Mouse (Mus musculus): ENCODE data around the gene Sfi1.
"Not testable (repeated sequence)": the region's sequence is repeated elsewhere in the genome, so short reads cannot be mapped to it uniquely, and the experiment has no call there.

The Sfi1 gene

GRCm38 (mm10) chr11:3173425-3174318, 19.6 kb downstream of the Sfi1 start:
- DNase-seq (ENCODE audit: low read depth, low spot score), result not testable (repeated sequence)

- not testable (repeated sequence) for DNase-seq (ENCODE audit: low read depth, low spot score)
Measured at GRCm38 (mm10) chr11:3172526-3172925, 20.7 kb downstream of the Sfi1 start.

DNA sequence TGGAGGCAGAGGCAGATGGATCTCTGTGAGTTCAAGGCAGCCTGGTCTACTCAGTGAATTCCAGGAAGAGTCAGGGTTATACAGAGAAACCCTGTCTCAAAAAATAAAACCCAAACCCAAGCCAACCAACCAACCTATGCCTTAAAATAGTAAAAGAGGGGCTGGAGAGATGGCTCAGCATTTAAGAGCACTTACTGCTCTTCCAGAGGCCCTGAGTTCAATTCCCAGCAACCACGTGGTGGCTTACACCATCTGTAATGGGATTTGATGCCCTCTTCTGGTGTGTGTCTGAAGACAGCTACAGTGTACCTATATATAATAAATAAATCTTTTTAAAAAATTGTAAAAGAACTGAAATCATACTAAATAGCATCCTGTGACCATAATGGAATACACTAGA, 21.3 kb downstream of the Sfi1 start:
- DNase-seq (ENCODE audit: low read depth, low spot score), result not testable (repeated sequence)

DNA sequence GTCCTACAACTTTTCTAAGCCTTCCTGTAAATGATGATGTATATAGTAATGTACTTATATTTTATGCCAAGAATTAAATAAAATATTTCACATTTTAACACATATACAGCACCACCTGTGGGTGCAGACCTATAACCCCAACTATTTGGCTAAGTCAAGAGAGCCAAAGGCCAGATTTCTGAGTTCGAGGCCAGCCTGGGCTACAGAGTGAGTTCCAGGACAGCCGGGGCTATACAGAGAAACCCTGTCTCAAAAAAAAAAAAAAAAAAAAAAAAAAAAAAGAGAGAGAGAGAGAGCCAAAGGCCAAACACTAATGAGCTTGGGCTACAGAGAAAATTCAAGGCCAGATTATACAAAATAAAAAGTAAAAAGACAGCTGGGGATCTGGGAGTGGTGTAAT, 24.2 kb downstream of the Sfi1 start:
- DNase-seq (ENCODE audit: low read depth, low spot score), result not testable (repeated sequence)

- not testable (repeated sequence) for DNase-seq (ENCODE audit: low read depth, low spot score)
Measured at GRCm38 (mm10) chr11:3167571-3168001, 25.7 kb downstream of the Sfi1 start.

DNA sequence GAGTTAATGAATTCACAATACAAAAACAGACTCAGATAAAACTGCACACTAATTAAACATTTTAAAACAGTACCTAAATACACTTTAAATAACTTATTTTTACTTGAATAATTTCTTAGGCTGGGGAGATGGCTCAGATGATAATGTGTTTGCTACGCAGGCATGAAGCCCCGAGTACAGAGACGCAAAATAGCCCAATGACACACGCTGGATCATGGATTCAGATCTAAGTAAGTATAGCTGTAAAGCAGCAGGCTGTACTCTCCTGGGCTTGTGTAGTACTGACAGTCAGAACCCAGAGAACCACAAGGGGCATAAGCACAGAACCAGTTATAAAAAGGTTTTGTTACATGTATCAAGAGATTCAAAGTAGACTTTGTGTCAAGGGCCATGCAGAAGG, 26.1 kb downstream of the Sfi1 start:
- DNase-seq (ENCODE audit: low read depth, low spot score), result not testable (repeated sequence)

DNA sequence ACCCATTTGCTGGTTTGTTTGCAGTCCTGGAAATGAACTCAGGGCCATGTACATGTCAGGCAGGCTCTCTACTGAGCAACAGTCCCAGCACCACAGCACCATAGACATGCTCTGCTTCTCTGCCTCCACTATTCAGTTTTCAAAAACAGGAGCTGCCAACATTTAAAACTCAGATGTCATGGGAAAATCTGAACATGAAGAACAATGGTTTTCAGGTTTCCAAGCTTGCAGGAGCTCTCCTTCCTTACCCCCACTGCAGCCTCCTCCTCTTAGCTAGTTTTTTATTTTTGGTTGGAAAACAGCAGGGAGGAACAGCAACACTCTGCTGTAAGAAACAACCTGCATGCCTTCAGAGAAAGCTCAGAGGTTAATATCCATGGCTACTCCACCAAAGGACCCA, 26.9 kb downstream of the Sfi1 start:
- not testable (repeated sequence) for DNase-seq (ENCODE audit: low read depth, low spot score)

GRCm38 (mm10) chr11:3165210-3165782, 28.0 kb downstream of the Sfi1 start:
- DNase-seq (ENCODE audit: low read depth, low spot score), result not testable (repeated sequence)

DNA sequence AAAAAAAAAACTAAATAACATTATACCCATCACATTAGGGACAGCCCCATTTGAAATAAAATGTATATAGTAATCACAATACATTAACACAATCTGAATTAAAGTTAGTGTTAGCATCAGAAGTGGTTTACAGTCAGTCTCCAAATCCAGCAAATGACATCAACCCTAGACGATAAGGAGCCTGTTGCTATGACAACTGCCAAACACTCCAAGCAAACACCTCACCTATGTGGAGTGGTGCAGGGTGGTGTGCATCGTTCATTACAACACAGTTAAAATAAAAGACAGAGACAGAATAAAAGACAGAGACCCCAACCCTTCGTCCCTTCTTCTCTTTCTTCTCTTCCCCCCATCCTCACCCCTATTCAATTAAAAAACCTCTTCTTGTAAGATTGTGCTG, 29.6 kb downstream of the Sfi1 start:
- DNase-seq (ENCODE audit: low read depth, low spot score), result peak; percentile 20

GRCm38 (mm10) chr11:3163122-3163521, 30.1 kb downstream of the Sfi1 start:
- DNase-seq (ENCODE audit: low read depth, low spot score), result not testable (repeated sequence)

DNA sequence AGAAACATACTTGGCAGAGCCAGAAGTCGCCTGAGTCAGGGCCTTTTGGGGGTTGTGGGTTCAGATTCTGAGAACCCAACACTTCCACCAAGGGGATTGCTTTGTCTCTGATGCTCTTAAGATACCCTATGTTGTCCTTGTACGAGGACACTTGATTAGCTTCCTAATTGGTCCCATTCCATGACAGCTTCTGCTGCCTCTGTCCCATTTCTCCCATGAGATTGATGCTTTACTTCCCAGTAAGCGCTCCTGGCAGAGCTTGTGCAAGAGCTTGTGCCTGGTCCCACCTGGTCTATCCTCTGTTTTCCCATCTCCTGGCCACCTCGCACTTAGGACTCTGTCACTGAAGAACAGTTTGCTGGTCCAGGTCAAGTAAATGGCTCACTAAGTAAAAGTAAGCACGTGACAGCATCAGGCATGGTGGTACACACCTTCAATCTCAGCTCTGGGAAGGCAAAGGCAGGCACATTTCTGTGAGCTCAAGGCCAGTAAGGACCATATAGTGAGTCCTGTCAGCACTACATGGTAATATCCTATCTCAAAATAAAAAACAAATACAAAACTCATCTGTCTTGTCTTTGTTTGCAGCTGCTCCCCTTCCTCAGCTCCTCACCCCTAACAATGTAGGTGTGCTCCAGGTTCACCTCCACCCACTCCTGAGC, 30.9 kb downstream of the Sfi1 start:
- not testable (repeated sequence) for DNase-seq (ENCODE audit: low read depth, low spot score)

DNA sequence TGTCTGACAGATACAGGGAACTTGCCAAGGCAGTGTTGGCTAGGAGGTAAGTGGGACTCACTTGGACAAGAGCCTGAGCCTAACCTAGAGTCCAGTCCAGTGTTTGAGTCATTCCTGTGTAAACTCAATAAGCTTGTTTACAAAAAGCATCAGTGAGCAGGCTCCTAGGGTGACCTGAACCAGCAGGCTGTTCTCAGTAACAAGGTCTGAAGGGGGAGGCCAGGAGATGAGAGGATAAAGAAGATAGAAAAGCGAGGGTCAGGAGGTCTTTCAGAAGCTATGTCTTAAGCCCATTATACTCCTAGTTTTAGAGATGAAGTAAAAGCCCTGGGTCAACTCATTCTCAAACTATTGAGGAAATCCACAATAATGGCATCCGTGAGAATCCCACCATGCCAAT, 31.9 kb downstream of the Sfi1 start:
- not testable (repeated sequence) for DNase-seq (ENCODE audit: low read depth, low spot score)

DNA sequence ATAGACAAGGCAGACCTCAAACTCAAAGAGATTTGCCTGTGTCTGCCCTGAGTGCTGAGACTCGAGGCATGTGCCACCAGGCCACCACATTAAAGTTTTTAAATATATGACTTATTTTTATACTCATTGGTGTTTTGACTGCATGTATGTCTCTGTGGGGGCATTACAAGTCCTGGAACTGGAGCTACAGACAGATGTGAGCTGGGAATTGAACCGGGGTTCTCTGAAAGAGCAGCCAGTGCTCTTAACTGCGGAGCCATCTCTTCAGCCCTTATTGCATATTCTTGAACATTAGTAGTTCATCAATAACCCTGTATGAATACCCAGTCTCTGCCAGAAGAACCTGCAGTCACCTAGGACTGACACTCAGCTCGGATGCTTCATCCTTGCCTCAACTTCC, 34.5 kb downstream of the Sfi1 start:
- not testable (repeated sequence) for DNase-seq (ENCODE audit: low read depth, low spot score)

- DNase-seq (ENCODE audit: low read depth, low spot score), result peak; percentile 30
Measured at GRCm38 (mm10) chr11:3157996-3158395, 35.3 kb downstream of the Sfi1 start.

- DNase-seq (ENCODE audit: low read depth, low spot score), result not testable (repeated sequence)
Measured at GRCm38 (mm10) chr11:3156991-3157390, 36.3 kb downstream of the Sfi1 start.

DNA sequence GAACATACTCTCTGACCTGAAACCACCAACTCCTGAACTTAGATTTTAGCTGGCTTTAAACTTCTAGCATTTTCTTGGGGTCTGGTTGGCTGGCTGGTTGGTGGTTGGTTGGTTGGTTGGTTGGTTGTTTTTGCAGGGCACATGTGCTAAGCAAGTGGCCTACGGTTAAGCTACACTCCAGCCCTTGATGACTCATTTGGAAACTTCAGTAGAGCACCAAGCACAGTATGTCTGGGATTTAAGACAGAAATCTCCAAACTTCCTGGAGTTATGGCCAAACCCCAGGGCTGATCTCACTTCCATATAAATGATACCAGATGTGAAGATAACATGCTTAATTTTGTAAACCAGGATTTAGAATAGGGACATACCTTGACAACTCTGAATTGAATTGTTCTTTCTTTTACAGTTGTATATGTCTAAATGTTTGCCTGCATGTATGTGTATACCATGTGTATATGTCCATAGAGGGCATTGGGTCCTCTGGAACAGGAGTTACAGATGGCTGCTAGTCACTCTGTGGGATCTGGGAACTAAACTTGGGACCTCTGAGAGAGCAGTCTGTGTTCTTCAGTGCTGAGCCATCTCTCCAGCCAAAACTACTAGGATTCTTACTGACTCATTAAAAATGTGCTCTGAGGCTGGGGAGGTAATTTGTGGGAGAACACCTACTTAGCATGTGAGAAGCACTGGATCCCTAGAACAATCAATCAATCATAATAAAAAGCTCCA, 39.4 kb downstream of the Sfi1 start:
- DNase-seq (ENCODE audit: low read depth, low spot score), result not testable (repeated sequence)

DNA sequence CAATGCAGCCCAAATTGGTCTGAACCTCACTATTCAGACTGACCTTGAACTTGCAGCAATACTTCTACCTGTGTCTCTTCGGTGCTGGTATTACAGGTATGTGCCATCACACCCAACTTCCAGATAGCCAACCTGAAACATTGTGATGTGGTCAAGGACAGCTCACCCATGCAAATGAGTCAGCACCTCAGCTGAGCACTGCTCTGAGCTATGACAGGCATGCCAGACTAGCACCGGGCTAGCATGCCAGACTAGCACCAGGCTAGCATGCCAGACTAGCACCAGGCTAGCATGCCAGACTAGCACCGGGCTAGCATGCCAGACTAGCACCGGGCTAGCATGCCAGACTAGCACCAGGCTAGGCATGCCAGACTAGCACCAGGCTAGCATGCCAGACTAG, 41.9 kb downstream of the Sfi1 start:
- DNase-seq (ENCODE audit: low read depth, low spot score), result not testable (repeated sequence)

DNA sequence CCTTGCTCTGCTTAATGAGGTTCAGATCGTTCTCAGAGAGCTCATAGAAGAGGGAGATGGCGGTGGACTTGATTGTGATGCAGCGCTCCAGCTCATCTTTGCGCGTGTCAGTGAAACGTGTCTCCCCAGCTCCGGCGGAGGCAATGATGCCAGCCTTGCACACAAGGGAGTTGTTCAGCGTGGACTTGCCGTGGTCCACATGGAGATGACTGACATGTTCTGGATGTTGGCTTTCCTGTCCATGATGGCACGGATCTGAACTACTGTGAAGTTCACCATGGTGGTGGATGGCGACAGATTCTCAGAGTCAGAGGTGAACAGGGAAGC, 42.6 kb downstream of the Sfi1 start:
- DNase-seq (ENCODE audit: low read depth, low spot score), result not testable (repeated sequence)

DNA sequence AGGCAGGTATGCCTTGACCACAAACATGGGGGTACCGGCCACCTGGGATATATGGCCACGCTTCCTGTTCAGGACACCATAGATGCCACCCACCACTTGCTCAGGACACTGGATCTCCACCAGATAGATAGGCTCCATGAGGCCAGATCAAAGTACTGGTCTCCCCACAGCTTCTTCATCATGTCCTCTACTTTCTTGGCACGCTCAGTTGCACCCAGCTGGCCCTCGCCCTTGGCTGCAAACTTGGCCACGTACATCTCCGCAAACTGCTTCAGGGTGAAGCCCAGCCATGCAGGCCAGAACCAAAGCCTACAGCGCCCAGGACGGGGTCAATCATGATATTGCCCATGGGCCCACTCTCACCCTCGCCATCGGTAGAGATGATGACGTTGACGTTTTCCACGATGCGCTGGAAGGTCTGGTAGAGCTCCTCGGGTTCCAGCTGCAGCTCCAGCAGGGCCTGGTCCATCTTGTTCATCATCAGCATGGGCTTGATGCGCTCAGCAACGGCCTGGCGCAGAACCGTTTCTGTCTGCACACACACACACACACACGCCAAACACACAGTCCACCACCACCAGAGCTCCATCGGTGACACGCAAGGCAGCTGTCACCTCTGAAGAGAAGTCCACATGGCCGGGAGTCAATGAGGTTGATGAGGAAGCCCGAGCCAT, 43.1 kb downstream of the Sfi1 start:
- DNase-seq (ENCODE audit: low read depth, low spot score), result not testable (repeated sequence)

- DNase-seq (ENCODE audit: low read depth, low spot score), result not testable (repeated sequence)
Measured at GRCm38 (mm10) chr11:3149471-3149870, 43.8 kb downstream of the Sfi1 start.

GRCm38 (mm10) chr11:3146806-3147205, 46.5 kb downstream of the Sfi1 start:
- not testable (repeated sequence) for DNase-seq (ENCODE audit: low read depth, low spot score)

Measured in brain, adult 2 months (tissue).